Mouse (Mus musculus): Measurements from ENCODE around the gene Trhr2.

DNA sequence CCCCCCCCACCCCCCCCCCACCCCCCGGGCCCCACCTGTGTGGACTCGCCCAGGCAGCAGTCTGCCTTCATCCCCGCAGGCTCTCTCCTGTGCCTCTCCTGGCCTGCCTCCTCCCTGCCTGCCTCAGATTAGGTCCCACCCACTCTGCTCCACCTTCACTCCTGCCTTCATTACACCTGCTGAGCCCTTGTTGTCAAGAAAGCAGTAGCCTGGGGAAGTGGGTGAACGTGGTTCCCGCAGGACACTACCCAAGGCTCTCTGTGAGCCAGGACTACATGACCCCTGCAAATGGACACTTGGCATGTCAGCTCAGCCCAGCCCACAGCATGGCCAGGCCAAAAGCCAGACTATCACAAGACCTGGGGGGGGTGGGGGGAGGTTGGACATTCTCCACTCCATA, 16.3 kb downstream of the Trhr2 start:
- no peak for TF ChIP-seq CTCF (IDR thresholded peaks at IDR 0.05; ENCODE audit: control insufficient read depth, insufficient read depth, insufficient read length)
- TF ChIP-seq FOSL1 (IDR thresholded peaks at IDR 0.05; ENCODE audit: insufficient read depth, low read length, poor library complexity, severe bottlenecking), result no peak
- no peak for TF ChIP-seq USF1 (IDR thresholded peaks at IDR 0.05; ENCODE audit: low read depth)
- no peak for TF ChIP-seq MYOD1 (IDR thresholded peaks at IDR 0.05; ENCODE audit: control insufficient read depth, insufficient read length, low read depth)
- no peak for TF ChIP-seq MAX (IDR thresholded peaks at IDR 0.05)
- no peak for TF ChIP-seq CEBPB (IDR thresholded peaks at IDR 0.05; ENCODE audit: low read depth)
- TF ChIP-seq MYOG (IDR thresholded peaks at IDR 0.05; ENCODE audit: control insufficient read depth, extremely low read depth, insufficient read length), result no peak
